Mouse (Mus musculus) embryonic facial prominence, embryonic 14.5 days (tissue): ENCODE measurements at regions not wholly inside any gene's neighbourhood (a gene's known extent, or its start where the extent isn't known, plus 50 kb on each side); places are given as distances from the start of the nearest gene placed in this dataset.

ENCODE experiments used
- ATAC-seq: fragments of 200-750 bp; cut with Nextera tagmentation; 2 replicates; pipeline ENCODE4 v1.8.0; 2017; ENCODE audit warnings: low read depth, moderate number of reproducible peaks, moderate TSS enrichment
- DNase-seq: peaks from one replicate; pipeline ENCODE4 v3.0.0-alpha.2; 2015; ENCODE audit warnings: low spot score
- H3K27ac ChIP-seq: fragments of 300-500 bp; sonication (generic); replicated peaks from 2 replicates; pipeline ENCODE4 v1.5.1; 2014; ENCODE audit warnings: low read depth, mild to moderate bottlenecking, low read length, moderate library complexity
- H3K27me3 ChIP-seq: fragments of 300-500 bp; sonication (generic); replicated peaks from 2 replicates; pipeline ENCODE4 v1.6.1; 2014; ENCODE audit warnings: low read length; ENCODE audit not compliant: control insufficient read depth, insufficient read depth
- H3K36me3 ChIP-seq: fragments of 300-500 bp; sonication (generic); 2 replicates; pipeline ENCODE4 v1.6.1; 2014; ENCODE audit warnings: low read length, mixed read lengths; ENCODE audit not compliant: control insufficient read depth, insufficient read depth
- H3K4me1 ChIP-seq: fragments of 300-500 bp; sonication (generic); 2 replicates; pipeline ENCODE4 v1.6.1; 2014; ENCODE audit warnings: antibody characterized with exemption, low read length; ENCODE audit not compliant: control insufficient read depth, insufficient read depth
- H3K4me2 ChIP-seq: fragments of 300-500 bp; sonication (generic); 2 replicates; pipeline ENCODE4 v1.6.1; 2014; ENCODE audit warnings: low read depth, mild to moderate bottlenecking, low read length, moderate library complexity, mixed read lengths
- H3K4me3 ChIP-seq: fragments of 300-500 bp; sonication (generic); 2 replicates; pipeline ENCODE4 v1.5.1; 2014; ENCODE audit warnings: low read depth, mild to moderate bottlenecking, low read length
- H3K9ac ChIP-seq: fragments of 300-500 bp; sonication (generic); 2 replicates; pipeline ENCODE4 v1.6.1; 2014; ENCODE audit warnings: low read depth, mild to moderate bottlenecking, low read length, moderate library complexity, mixed read lengths
- H3K9me3 ChIP-seq: fragments of 300-500 bp; sonication (generic); 2 replicates; pipeline ENCODE4 v1.6.1; 2016; ENCODE audit warnings: low read length; ENCODE audit not compliant: control insufficient read depth
- WGBS: fragments of 180-500 bp; shearing (Covaris S2); extraction: QIAGEN DNeasy Blood & Tissue Kit; methylation state at CpG from one replicate; pipeline ENCODE4 v1.1.7; 2014; 5-methylcytosine and 5-hydroxymethylcytosine counted together

DNA sequence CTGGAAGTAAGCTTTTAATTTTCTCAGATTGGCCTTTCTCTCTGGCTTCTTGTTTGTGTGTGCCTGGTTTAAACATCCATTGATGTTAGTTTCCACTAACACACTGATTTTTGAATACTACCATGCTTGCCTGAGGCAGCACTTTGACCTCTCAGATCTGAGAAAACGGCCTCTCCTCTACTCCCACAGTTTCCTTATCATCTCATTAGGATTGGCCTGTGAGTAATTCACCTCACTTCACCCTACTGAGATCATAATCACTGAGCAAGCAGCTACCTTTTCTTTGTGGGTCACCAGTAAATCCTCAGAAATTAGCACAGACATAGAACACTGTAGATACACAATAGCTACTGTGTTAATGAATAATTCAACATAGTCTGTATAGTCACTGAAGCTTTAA, 74.5 kb upstream of the Far2 start:
- no peaks in the 10 kb centered on the region for H3K4me1 ChIP-seq
- 31% methylated on average over 1 of the region's 1 CpGs for WGBS

DNA sequence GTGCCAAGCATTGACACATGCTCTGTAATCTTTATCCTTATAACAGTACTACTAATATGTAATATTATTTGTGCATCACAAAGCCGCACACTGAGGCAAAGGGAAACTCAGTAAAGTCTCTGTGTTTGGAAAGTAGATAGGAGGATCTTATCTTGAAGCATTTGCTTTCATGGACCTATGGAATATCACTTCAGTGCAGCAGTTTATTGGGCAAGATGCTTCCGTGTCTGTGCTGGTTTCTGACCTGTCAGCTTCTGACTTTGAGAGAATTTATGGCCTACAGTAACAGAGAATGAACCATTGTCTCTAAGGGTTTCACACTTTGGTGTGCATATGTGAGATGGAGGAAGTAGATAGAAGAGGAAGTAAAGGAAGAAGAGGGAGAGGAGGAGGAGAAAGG, 74.0 kb upstream of the Far2 start:
- no peak for ATAC-seq
- H3K4me2 ChIP-seq = no peak overlapping the region
- H3K27me3 ChIP-seq = no peaks in the 10 kb centered on the region
- 78% methylated on average over 2 of the region's 2 CpGs for WGBS
- H3K9ac ChIP-seq = no peak overlapping the region
- H3K4me1 ChIP-seq = no peaks in the 10 kb centered on the region
- H3K36me3 ChIP-seq = no peaks in the 10 kb centered on the region
- H3K27ac ChIP-seq = no peak overlapping the region
- H3K9me3 ChIP-seq = no peaks in the 10 kb centered on the region
- no peak overlapping the region for H3K4me3 ChIP-seq
- DNase-seq = no peak

More for the DNA sequence above, 74.5 kb upstream of the Far2 start:
- H3K9ac ChIP-seq = no peak overlapping the region
- H3K27ac ChIP-seq = no peak overlapping the region
- DNase-seq = no peak
- no peak overlapping the region for H3K4me2 ChIP-seq
- no peaks in the 10 kb centered on the region for H3K27me3 ChIP-seq
- no peak for ATAC-seq
- H3K36me3 ChIP-seq = no peaks in the 10 kb centered on the region
- H3K9me3 ChIP-seq = no peaks in the 10 kb centered on the region
- no peak overlapping the region for H3K4me3 ChIP-seq

GRCm38 (mm10) chr6:147975917-147976316, 71.1 kb upstream of the Far2 start:
- no peak overlapping the region for H3K9ac ChIP-seq
- no peaks in the 10 kb centered on the region for H3K36me3 ChIP-seq
- no peak overlapping the region for H3K4me3 ChIP-seq
- WGBS = 64% methylated on average over 1 of the region's 1 CpGs
- no peak for ATAC-seq
- H3K27ac ChIP-seq = no peak overlapping the region
- no peaks in the 10 kb centered on the region for H3K4me1 ChIP-seq
- H3K4me2 ChIP-seq = no peak overlapping the region
- DNase-seq = no peak
- H3K9me3 ChIP-seq = no peaks in the 10 kb centered on the region
- no peaks in the 10 kb centered on the region for H3K27me3 ChIP-seq

- DNase-seq (peak; percentile 7), ATAC-seq (no peak)
- H3K36me3 ChIP-seq = no peaks in the 10 kb centered on the region
- H3K4me1 ChIP-seq = no peaks in the 10 kb centered on the region
- 25% methylated on average over 4 of the region's 4 CpGs for WGBS
- H3K4me2 ChIP-seq = no peak overlapping the region
- H3K27me3 ChIP-seq = no peaks in the 10 kb centered on the region
- no peak overlapping the region for H3K9ac ChIP-seq
- H3K9me3 ChIP-seq = peaks cover 3% of the 10 kb centered on the region; the same call in 1 of the 2 replicates
- H3K4me3 ChIP-seq = no peak overlapping the region
- no peak overlapping the region for H3K27ac ChIP-seq
These were observed 57.7 kb upstream of the Far2 start for GRCm38 (mm10) chr6:147989381-147989780.
